Mouse (Mus musculus): ENCODE data around the gene Gorasp1. TPM values are rescaled to one million over a fixed set of nuclear protein-coding genes. Genes with fewer than 3 reads are reported as not detected.

The Gorasp1 gene
- total RNA-seq (2015) (3.2 and 4.5 TPM in 2 replicates), total RNA-seq (2017) (2.3 and 3.9 TPM in 2 replicates)

DNA sequence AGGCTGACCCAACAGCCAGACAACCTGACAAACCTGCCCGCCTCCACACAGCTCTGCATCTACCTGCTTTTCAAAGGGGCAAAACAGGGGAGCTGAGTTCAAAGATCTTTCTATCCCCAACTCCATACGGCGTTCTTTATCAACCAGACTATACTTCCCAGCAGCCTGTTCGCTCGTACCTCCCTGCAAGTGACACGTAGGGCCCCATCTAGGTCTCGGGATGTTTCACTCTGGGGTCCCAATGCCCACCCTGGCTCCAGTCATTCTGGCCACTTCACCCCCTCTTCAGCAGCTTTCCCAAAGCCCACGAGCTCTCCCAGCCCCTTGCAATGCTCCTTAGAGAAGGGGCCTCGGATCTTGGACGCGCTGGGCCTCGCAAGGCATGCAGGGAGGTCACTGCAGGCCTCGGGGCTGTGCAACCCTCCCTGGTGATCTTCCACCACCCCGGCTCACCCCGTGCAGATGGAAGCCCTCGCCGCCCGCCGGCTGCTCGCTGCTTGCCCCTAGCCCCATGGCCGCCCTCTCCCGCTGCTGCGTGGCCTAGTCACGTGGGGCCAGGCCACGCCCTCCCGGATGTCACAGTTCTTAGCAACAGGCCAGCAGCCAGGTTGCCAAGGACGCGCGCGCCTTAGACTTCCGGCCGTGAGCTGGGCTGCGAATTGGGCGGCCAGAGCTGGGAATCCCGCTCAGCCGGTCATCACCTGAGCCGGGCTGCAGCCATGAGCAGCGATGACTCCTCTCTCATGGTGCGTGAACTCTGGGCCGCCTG, at the start of gene Gorasp1, which contains the start of gene Ttc21a:
TSS of gene Gorasp1 (minus strand) at position 561 of the 769 bp plus-strand sequence.
TSS of gene Ttc21a (plus strand) at position 602 of the 769 bp plus-strand sequence.
- ATAC-seq (ENCODE audit: poor library complexity, severe bottlenecking): peak; percentile 92

GRCm38 (mm10) chr9:119985881-119986574, 48.7 kb upstream of the Gorasp1 start:
- ATAC-seq (ENCODE audit: poor library complexity, severe bottlenecking): no peak

DNA sequence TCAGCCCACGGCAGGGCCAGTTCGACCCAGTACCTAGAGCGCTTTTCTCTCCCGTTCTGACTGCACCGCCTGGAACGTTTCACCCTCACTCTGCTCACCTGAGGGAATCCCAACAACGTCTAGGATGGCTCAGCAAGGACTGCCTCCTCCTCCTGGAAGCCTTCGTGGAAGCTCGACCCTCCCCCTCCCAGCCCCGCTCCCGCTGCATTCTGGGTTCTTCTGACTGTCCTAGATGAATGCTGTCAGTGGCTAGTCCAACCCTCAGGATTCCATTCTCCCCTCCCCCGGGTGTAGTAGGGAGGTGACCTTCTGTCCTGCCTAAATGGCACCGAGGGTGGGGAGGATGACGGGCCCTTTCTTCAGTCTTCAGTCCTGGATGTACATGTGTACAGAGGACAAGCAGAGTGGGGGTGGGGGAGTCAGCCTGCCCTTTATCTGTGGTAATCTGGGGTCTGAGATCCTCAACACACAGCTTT, 47.2 kb upstream of the Gorasp1 start, which contains the start of gene Csrnp1:
TSS of gene Csrnp1 (minus strand) at position 123 of the 476 bp plus-strand sequence.
- no peak for ATAC-seq (ENCODE audit: poor library complexity, severe bottlenecking)

DNA sequence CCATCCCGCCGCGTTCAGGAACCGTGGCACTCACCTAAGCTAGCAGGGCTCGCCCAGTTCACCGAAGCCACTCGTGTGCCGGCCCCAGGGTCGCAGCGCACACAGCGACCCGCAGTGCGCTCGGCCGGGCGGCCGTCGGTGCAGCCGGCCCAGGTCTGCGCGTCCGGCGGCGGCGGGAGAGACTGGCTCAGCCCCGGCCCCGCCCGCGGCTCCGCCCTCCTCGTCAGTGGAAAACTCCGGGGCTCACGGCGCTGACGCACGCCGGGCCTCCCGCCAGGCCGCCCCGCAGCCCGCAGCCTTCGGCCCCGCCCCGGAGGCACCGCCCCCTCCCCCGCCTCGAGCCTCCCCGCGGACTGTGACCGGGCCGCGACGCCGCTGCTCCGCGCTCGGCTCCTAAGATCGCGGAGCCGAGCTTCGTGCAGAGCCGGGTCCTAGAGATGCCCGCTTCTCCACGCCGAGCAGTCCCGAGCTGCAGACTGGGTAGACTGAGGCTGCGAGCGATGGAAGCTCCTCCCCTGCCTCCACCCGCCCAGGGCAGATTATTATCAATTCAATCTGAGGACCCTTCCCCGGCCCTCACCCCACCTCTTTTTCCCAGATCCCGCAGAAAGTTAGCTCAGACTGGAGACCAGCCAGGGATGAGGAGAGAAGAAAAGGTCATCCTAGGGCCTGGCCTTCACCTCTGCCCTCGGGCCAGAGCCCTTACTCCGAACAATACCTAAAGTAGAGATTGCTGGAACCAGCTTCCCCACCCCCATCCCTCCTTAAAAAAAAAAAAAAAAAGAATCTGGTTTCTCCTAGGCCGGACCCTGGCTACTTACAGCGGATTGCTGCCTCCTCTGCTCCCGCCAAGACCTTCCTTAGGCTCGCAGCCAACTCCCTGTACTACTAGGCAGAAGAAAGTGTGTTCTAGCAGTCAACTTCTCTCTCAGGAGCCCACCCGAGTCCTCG, 46.5 kb upstream of the Gorasp1 start:
- ATAC-seq (ENCODE audit: poor library complexity, severe bottlenecking): peak; percentile 56

GRCm38 (mm10) chr9:119982956-119983551, 45.7 kb upstream of the Gorasp1 start:
- ATAC-seq (ENCODE audit: poor library complexity, severe bottlenecking): peak; percentile 31

- ATAC-seq (ENCODE audit: poor library complexity, severe bottlenecking): peak; percentile 23
Observed at GRCm38 (mm10) chr9:119982241-119982811, 45.0 kb upstream of the Gorasp1 start.

DNA sequence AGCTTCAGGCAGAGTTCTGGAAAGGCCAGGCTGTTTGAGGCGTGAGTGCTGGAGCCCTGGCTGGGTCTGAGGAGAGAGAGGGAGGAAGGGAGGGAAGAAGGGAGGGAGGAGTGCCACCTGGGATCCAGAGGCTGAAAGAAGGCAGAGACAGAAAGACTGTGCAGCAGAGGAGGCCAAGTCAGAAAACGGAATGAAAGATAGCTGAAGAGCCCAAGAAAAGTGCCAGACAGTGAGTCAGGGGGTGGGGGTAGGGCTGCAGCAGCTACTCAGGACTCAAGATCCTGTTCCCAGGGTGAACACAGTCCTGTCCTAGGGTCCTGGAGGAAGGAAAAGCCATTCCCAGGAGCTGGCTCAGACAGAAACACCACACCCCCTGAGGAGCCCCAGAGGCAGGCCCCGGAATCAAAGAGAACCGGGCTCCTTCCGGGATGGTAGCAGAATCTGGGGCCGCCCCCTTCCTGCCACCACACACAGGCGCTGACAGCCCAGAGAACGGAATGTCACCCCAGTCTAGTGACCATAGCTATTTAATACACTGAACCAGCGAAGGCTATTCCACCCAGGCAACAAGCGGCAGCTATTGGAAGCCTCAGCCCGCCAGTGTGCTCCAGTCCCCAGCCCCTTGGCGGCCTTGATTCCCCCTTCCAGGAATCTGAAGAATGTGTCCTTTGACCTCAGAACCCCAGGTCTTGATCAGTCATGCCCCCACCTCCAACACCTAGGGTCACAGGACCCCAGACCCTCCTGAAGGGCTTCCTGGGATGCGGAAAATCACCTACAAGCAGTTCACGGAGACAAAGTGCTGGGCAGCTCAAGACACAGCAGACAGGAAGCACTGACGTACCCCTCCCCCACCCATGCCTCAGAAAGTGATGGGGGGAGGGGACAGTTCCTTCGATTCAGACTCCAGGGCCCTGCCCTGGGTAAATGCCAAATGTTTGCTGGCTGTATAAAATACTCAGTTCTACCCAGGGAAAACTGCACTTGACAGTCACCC, 44.1 kb upstream of the Gorasp1 start:
- ATAC-seq (ENCODE audit: poor library complexity, severe bottlenecking): peak; percentile 29

DNA sequence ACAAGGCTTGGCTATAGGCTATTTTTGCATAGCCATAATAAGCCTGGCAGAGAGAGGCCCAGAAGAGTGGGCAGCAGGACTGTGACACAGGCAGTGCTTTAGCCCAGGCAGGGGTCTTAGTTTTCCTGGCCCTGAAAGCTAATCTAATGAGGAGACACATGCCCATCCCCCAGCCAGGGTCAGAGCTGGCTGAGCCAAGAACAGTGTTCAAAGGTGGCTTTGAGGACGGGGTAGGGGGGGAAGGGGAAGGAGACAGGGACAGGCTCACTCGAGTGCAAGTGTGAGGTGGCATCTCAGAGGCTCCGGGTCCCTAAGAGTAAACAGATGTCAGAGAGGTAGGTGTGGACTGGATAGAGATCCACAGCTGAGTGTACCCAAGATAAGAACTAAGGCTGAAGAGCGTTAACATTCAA, 43.4 kb upstream of the Gorasp1 start:
- no peak for ATAC-seq (ENCODE audit: poor library complexity, severe bottlenecking)

- no peak for ATAC-seq (ENCODE audit: poor library complexity, severe bottlenecking)
Observed at GRCm38 (mm10) chr9:119979749-119980148, 42.4 kb upstream of the Gorasp1 start.

DNA sequence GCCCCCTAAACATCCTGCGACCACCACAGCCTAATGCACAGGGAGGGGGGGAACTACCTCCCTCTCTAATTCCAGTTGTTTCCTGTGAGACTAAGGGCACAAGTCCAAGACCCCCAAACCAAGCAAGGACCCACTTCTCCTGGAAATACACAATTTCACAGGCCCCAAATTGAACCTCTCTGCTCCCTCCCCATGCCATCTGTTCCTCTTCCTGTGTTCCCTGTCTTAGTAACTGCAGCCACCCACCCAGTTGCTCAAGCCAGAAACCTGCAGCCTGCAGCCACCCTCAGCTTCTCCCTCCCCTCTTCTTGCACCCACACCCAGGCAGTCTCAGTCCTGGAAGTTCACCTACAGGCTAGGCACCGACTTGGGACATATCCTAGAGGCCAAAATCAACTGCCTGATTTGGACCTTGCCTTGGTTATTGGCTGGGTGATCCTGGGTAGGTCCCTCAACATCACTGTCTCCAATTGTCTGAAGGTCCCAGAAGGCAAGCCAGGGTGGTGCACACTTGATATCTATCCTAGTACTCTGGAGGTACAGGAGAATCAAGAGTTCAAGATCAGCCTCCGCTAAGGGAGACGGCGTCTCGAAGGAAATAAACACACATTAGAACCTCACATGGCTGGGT, 41.6 kb upstream of the Gorasp1 start:
- no peak for ATAC-seq (ENCODE audit: poor library complexity, severe bottlenecking)

DNA sequence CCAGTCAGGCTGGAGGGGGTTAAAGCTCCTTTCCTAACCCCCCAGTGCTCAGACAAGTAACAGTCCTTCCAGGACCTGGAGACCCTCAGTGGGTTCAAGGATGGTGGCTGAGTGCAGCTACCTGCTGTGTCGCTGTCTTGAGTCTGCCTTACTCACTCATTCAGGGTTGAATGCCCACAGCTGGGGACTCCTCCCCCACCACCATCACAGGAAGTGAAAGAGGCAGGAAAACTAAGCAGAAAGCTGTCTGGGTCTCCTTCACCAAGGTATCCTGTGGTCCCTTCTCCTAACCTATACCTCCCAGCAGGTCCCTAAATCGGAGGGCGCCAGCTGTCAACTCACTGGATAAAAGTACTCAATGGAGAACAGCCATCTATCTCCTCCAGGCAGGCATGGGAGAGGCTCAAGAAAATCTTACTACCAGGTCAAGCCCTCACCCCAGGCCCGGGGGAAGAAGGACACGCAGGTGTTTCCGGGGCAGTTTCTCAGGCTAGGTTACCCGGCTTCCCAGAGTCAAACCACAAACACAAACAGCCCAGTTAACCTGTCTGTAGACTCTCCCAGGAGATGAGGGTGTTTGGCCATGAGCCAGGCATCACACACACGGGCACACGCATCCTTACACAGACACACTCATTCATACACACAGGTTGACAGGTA, 40.9 kb upstream of the Gorasp1 start:
- no peak for ATAC-seq (ENCODE audit: poor library complexity, severe bottlenecking)

DNA sequence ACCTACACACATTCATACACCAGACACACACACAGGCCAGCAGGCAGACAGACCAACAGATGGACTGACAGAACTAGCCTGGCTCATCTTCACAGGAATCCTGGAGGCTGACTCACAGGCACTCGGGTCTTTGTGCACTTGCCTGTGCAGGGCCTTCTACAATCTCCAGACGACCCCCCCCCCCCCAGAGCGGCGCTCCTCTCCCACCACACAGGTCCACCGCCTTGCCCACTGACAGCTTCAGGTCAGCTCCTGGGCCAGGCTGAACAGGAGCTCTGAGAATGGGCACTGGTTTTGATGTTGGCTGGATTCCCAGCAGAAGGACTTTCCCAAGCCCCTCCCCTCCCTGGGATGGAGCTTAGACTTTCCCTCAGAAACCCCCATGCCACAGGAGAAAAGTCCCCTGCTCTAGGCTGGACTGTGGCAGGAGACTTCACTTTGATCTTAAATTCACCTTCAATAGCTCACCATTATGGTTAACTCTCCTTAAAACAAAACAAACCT, 40.2 kb upstream of the Gorasp1 start:
- no peak for ATAC-seq (ENCODE audit: poor library complexity, severe bottlenecking)

DNA sequence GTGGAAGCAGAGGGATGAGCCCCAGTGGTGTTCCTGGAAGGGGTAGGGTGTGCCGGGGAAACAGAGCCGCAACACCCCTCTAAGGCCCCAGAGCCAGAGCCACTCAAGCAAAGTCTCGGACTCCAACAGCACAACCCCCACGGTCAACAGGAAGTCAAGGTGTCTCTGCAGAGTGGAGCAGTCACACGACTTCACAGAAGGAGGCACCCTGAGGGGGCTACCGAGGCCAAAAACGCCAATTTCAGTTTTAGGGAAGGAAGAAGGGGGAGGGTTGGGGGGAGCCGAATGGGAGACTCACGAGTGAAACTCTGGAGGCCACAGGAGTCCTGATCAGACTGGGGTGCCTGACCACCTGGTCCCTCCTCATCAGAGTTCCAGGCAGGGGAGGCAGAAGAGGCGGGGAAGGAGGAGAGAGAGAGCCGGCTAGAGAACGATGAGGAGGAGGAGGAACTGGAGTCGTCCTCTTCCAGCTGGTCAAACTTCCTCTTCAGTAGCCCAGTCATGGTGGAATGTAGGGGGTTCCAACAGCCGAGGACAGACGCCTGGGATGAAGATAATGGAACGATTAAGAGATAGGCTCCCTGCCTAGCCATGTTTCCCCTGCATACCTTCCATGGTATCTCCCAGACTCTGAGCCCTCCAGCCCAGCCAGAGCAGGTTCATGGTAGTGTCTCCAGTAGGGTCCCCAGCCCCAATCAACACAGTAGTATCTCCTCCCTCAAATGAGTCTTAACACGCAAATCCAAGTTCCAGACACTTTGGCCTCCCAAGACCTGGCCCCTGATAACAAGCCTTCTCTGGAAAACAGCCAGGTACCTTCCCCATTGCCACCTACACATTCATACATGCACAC, 39.6 kb upstream of the Gorasp1 start:
- ATAC-seq (ENCODE audit: poor library complexity, severe bottlenecking): peak; percentile 31

GRCm38 (mm10) chr9:119975286-119975685, 37.9 kb upstream of the Gorasp1 start:
- ATAC-seq (ENCODE audit: poor library complexity, severe bottlenecking): no peak

DNA sequence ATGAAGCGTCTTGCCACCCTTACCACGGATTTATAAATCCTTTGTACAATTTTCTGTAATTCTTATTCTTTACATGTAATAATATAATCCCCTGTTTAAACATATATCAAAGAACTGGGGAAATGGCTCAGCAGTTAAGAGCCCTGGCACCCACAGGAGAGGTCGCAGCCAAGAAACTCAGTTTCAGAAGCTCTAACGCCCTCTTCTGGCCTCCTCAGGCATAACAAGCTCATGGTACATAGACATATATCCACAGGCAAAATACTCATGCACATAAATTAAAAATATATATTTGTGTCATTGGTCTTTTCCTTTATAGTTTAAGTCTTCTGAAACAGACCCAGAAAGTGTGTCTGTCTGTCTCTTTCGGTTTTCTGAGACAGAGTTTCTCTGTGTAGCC, 37.2 kb upstream of the Gorasp1 start:
- ATAC-seq (ENCODE audit: poor library complexity, severe bottlenecking): no peak

- no peak for ATAC-seq (ENCODE audit: poor library complexity, severe bottlenecking)
Observed at GRCm38 (mm10) chr9:119973869-119974520, 36.6 kb upstream of the Gorasp1 start.
